Mouse (Mus musculus) ES-E14 (cell line): Measurements from ENCODE around the gene Pts. TPM values are rescaled to one million over a fixed set of nuclear protein-coding genes. Genes with fewer than 3 reads are reported as not detected.

ENCODE experiments used
- DNase-seq: peaks from one replicate; pipeline ENCODE4 v3.0.0-alpha.2; 2013; ENCODE audit warnings: low read depth, low spot score
- H3K27ac ChIP-seq: 2 replicates; pipeline ENCODE4 v1.5.1; 2012; ENCODE audit warnings: low read depth, mild to moderate bottlenecking, low read length, moderate library complexity, mixed read lengths; ENCODE audit not compliant: poor library complexity, insufficient read depth, severe bottlenecking
- H3K36me3 ChIP-seq: 2 replicates; pipeline ENCODE4 v1.6.1; 2012; ENCODE audit warnings: mild to moderate bottlenecking, low read length, moderate library complexity, mixed read lengths; ENCODE audit not compliant: control insufficient read depth, poor library complexity, insufficient read depth, severe bottlenecking
- H3K4me1 ChIP-seq, 2 experiments: fragments of 150-350 bp in 1 of 2; sonication (generic) in 1 of 2; 2 replicates each; pipeline ENCODE4 v1.6.1; 2012; ENCODE audit warnings: low read length in 2 of 2, mild to moderate bottlenecking in 1 of 2, mixed read lengths in 1 of 2; ENCODE audit not compliant: control insufficient read depth in 2 of 2, insufficient read depth in 2 of 2, poor library complexity in 1 of 2
- H3K4me3 ChIP-seq, 2 experiments: fragments of 150-350 bp in 1 of 2; sonication (generic) in 1 of 2; 2 replicates each; pipeline ENCODE4 v1.5.1; 2012; ENCODE audit warnings: low read length in 2 of 2, low read depth in 1 of 2, mild to moderate bottlenecking in 1 of 2, mixed read lengths in 1 of 2; ENCODE audit not compliant: insufficient read depth in 1 of 2, poor library complexity in 1 of 2, severe bottlenecking in 1 of 2
- H3K9ac ChIP-seq: 2 replicates; pipeline ENCODE4 v1.6.1; 2012; ENCODE audit warnings: low read depth, mild to moderate bottlenecking, low read length, mixed read lengths; ENCODE audit not compliant: poor library complexity, insufficient read depth, severe bottlenecking
- H3K9me3 ChIP-seq: fragments of 150-350 bp; sonication (generic); 2 replicates; pipeline ENCODE4 v1.6.1; 2012; ENCODE audit warnings: low read depth, mild to moderate bottlenecking, low read length; ENCODE audit not compliant: control insufficient read depth, insufficient read depth
- CHD2 ChIP-seq: IDR thresholded peaks from 2 replicates; pipeline ENCODE4 v1.6.1; 2014; ENCODE audit warnings: mild to moderate bottlenecking, low read depth, low read length, inconsistent platforms
- HCFC1 ChIP-seq: IDR thresholded peaks from 2 replicates; pipeline ENCODE4 v1.6.1; 2012; ENCODE audit warnings: low read length, inconsistent platforms, borderline replicate concordance; ENCODE audit not compliant: insufficient read depth
- MAFK ChIP-seq: IDR thresholded peaks from 2 replicates; pipeline ENCODE4 v1.6.1; 2014; ENCODE audit warnings: mild to moderate bottlenecking, low read depth, low read length, inconsistent platforms; ENCODE audit not compliant: insufficient read depth
- ZC3H11A ChIP-seq: IDR thresholded peaks from 2 replicates; pipeline ENCODE4 v1.6.1; 2012; ENCODE audit warnings: low read depth, mild to moderate bottlenecking, inconsistent platforms, low read length, borderline replicate concordance
- ZNF384 ChIP-seq: IDR thresholded peaks from 2 replicates; pipeline ENCODE4 v1.6.1; 2012; ENCODE audit warnings: low read depth, low read length, inconsistent platforms
- in situ Hi-C, 2 experiments: fragments of 600-800 bp; cut with MboI; formaldehyde crosslinking; loops; one replicate each; pipeline ENCODE4 v1.15.1; 2025; ENCODE audit warnings: low sequenced_read_pairs in 2 of 2, inconsistent platforms in 1 of 2; ENCODE audit not compliant: unreplicated experiment in 2 of 2
- total RNA-seq: library from RNA; depleted of rRNA; stranded (reverse); fragments of 300-350 nt; gene quantifications from 2 replicates; pipeline ENCODE4 v1.2.3, GENCODE M21; 2012

The Pts gene
- total RNA-seq, 1 experiment: 6.8 TPM

DNA sequence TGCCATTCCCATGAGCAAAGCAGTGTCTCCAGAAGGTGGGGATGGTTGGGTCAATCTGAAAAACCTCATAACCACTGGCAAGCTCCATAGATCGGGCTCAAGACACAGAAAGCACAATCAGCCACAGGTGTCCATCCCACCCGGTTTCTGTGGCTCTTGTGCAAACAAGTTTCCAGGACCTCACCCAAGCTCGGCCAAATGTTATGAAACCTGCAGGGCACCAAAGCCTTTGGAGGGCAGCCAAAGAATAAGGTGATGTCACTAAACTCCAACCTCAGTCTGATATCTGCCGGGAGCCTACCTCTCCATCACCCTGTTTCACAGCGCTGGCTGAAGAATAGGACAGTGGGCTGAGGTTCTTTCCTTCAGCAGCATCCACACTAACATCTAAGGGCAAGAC, 7.4 kb upstream of the Pts start:
- TF ChIP-seq MAFK (no peak), HCFC1 (no peak), ZNF384 (no peak), ZC3H11A (no peak), CHD2 (no peak)
- Histone ChIP-seq H3K9ac (no peak overlapping the region), H3K27ac (no peak overlapping the region), H3K36me3 (no peaks in the 10 kb centered on the region), H3K9me3 (no peaks in the 10 kb centered on the region), H3K4me3 (no peak overlapping the region), H3K4me1 (no peaks in the 10 kb centered on the region)
- no peak for DNase-seq
- in situ Hi-C loops: no loop called here

DNA sequence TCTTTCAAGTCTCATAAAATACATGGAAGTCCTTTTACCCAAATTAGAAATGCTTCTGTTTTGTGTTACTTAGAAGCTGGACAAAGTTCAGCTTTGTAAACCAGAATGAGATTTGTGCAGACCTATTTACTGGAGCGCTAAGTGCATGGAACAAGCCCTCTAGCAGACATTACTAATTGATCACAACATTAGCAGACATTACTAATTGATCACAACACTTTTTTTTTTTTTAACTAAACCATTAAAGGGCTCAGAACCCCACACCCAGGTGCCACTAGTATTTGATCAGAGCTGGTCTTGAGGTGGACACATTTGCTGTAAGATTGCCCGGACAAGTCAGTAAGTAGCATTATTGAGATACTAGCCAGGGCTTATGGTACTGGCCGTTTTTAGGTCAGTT, 5.3 kb upstream of the Pts start:
- Histone ChIP-seq H3K9me3 (no peaks in the 10 kb centered on the region), H3K36me3 (no peaks in the 10 kb centered on the region), H3K9ac (no peak overlapping the region), H3K4me1 (no peaks in the 10 kb centered on the region), H3K4me3 (no peak overlapping the region), H3K27ac (no peak overlapping the region)
- TF ChIP-seq ZC3H11A: no peak
- TF ChIP-seq ZNF384: peak; percentile 80
- in situ Hi-C loops: no loop called here
- DNase-seq: no peak

DNA sequence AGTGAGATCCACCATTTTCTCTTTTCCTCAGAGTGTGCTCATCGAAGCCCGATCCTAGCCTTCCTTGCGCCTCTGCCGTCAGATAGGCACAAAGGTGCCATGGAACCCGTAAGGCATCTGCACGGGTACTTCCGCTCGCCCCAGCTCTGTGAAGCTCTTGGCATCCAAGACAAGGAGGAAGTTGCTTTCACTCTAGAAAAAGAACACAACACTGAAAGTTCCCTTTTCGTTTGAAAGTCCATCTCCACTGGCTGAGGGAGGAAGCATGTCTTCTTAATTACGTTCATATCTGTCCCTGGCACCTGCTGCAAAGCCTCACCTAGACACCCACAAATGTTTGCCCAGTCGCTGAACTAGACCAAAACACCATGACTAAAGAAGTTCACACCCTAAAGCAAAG, 4.8 kb upstream of the Pts start:
- no peak overlapping the region for H3K27ac ChIP-seq
- no peaks in the 10 kb centered on the region for H3K4me1 ChIP-seq
- no peaks in the 10 kb centered on the region for H3K9me3 ChIP-seq
- no peak for DNase-seq
- H3K36me3 ChIP-seq: no peaks in the 10 kb centered on the region
- no peak overlapping the region; a peak in 1 of 4 replicates for H3K4me3 ChIP-seq
- no peak for TF ChIP-seq HCFC1
- TF ChIP-seq MAFK: no peak
- TF ChIP-seq CHD2: no peak
- no peak for TF ChIP-seq ZNF384
- TF ChIP-seq ZC3H11A: no peak
- no peak overlapping the region for H3K9ac ChIP-seq
- in situ Hi-C loops: no loop called here

DNA sequence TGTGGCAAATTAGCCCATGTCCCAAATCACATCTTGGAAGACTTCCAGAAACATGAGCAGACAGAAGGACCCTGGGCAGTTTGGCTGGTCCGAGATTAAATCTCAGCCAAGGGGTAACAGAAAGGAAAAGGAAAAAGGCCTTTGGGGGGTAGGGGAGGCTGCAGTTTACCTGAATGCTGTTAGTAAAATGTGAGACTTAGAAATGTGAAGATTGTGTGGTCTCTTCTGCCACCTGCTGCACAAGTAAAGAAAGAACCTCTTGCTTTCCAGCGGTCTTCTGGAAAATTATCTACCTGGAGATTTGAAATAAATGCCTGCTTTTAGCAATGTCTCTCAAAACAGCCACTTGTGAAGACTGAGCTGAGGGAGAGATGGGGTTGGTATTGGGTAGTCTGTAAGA, 2.4 kb upstream of the Pts start:
- H3K27ac ChIP-seq: no peak overlapping the region
- H3K4me1 ChIP-seq: no peaks in the 10 kb centered on the region
- no peak overlapping the region for H3K4me3 ChIP-seq
- TF ChIP-seq HCFC1 (no peak), ZNF384 (no peak), ZC3H11A (0 out of 2 replicates have a peak, but pooled peaks have one; percentile 18)
- no peak overlapping the region for H3K9ac ChIP-seq
- in situ Hi-C loops: no loop called here
- no peaks in the 10 kb centered on the region for H3K36me3 ChIP-seq
- no peaks in the 10 kb centered on the region for H3K9me3 ChIP-seq
- no peak for DNase-seq

DNA sequence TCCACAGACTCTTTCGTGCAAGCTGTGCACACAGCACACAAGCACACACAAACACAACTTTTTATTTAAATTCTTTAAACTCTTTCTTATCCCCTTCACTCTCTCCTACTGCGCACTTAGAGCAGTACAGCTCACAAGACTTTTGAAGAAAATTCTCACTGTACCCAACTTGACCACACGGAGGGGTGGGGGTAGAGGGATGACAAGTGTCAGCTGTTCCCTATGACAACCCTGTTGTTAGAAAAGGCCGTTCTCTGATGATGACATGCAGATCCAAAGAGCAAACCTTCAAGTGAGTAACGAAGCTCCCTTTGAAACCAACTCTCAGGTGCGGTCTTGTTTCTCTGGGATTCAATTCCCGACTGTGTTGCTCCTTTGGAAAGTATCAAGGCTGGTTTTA, 664 bp downstream of the Pts start:
- TF ChIP-seq HCFC1: no peak
- no peak for TF ChIP-seq MAFK
- TF ChIP-seq CHD2: no peak
- no peak for TF ChIP-seq ZNF384
- no peak for TF ChIP-seq ZC3H11A

More for the DNA sequence above, 664 bp downstream of the Pts start:
- Histone ChIP-seq H3K4me3 (peak overlapping the region; percentile 76 to 91; a peak in 3 of 4 replicates), H3K9ac (no peak overlapping the region; the same call in 1 of the 2 replicates), H3K27ac (no peak overlapping the region), H3K36me3 (no peaks in the 10 kb centered on the region), H3K4me1 (no peaks in the 10 kb centered on the region), H3K9me3 (no peaks in the 10 kb centered on the region)
- no peak for DNase-seq
- in situ Hi-C loops: loop anchor here in 1 of 2 experiments (5.0 to 10.0 kb wide), 2 partner anchors 71 to 1033 kb away; no protein-coding TSS in a partner anchor
